Mouse (Mus musculus): ENCODE measurements around the gene Ak7. TPM values are rescaled to one million over a fixed set of nuclear protein-coding genes. Genes with fewer than 3 reads are reported as not detected.

Gene Ak7
- total and polyA plus RNA-seq, 2 experiments from 2014 or later = 1.4 to 2.2 TPM

GRCm38 (mm10) chr12:105727268-105727667 lies 21.5 kb downstream of the Ak7 start:
- H3K36me3 ChIP-seq (ENCODE audit: insufficient read depth, low read length) = no peaks in the 10 kb centered on the region
- no peak overlapping the region for H3K4me2 ChIP-seq (ENCODE audit: low read depth, low read length)

DNA sequence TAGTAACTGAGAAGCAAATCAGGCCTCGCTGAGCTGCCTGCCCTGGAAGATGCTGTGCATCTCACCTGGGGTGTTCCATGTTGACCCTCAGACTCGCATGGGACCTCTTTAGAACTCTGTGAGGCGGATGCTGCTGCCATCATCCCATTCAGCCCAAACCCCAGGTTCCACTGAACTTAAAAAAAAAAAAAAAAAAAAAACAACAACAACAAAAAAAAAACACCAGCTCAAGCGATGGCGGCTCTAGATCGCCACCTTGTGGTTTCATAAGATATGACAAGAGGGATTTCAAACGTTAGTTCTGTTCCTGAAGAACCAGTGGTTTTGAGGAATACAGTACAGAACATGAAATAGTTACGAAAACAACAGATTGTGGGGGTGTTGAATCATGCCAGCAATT lies 22.2 kb downstream of the Ak7 start:
- Histone ChIP-seq H3K9me3 (ENCODE audit: low read length) (no peaks in the 10 kb centered on the region), H3K36me3 (ENCODE audit: insufficient read depth, low read length) (no peaks in the 10 kb centered on the region), H3K27ac (no peak overlapping the region), H3K9ac (replicated peaks; ENCODE audit: low read length) (no peak overlapping the region), H3K4me2 (ENCODE audit: low read depth, low read length) (no peak overlapping the region), H3K4me1 (ENCODE audit: insufficient read depth, low read length) (no peaks in the 10 kb centered on the region), H3K27me3 (ENCODE audit: insufficient read depth, low read length) (no peaks in the 10 kb centered on the region), H3K4me3 (ENCODE audit: low read length) (no peak overlapping the region)
- ATAC-seq = no peak
- TF ChIP-seq CTCF (IDR thresholded peaks at IDR 0.05; ENCODE audit: low read depth) = peak; percentile 87
- peak; percentile 81 for DNase-seq (ENCODE audit: low spot score)
- 26% methylated on average over 8 of the region's 8 CpGs for WGBS

More at GRCm38 (mm10) chr12:105727268-105727667, 21.5 kb downstream of the Ak7 start:
- Histone ChIP-seq H3K9ac (replicated peaks; ENCODE audit: low read length) (no peak overlapping the region), H3K27me3 (ENCODE audit: insufficient read depth, low read length) (no peaks in the 10 kb centered on the region), H3K4me3 (ENCODE audit: low read length) (no peak overlapping the region), H3K4me1 (ENCODE audit: insufficient read depth, low read length) (no peaks in the 10 kb centered on the region), H3K27ac (no peak overlapping the region), H3K9me3 (ENCODE audit: low read length) (no peaks in the 10 kb centered on the region)
- ATAC-seq (no peak), DNase-seq (ENCODE audit: low spot score) (no peak)
- no peak for TF ChIP-seq CTCF (IDR thresholded peaks at IDR 0.05; ENCODE audit: low read depth)
- WGBS = 91% methylated on average over 3 of the region's 3 CpGs

GRCm38 (mm10) chr12:105730851-105731460 lies 25.2 kb downstream of the Ak7 start:
- H3K4me1 ChIP-seq (ENCODE audit: insufficient read depth, low read length) = no peaks in the 10 kb centered on the region
- no peaks in the 10 kb centered on the region for H3K9me3 ChIP-seq (ENCODE audit: low read length)
- TF ChIP-seq CTCF (IDR thresholded peaks at IDR 0.05; ENCODE audit: low read depth) = no peak
- no peaks in the 10 kb centered on the region for H3K27me3 ChIP-seq (ENCODE audit: insufficient read depth, low read length)
- no peak overlapping the region for H3K27ac ChIP-seq
- no peak overlapping the region for H3K4me3 ChIP-seq (ENCODE audit: low read length)
- H3K36me3 ChIP-seq (ENCODE audit: insufficient read depth, low read length) = no peaks in the 10 kb centered on the region
- no peak overlapping the region for H3K4me2 ChIP-seq (ENCODE audit: low read depth, low read length)
- no peak for DNase-seq (ENCODE audit: low spot score)
- 76% methylated on average over 6 of the region's 6 CpGs for WGBS
- ATAC-seq = no peak
- H3K9ac ChIP-seq (replicated peaks; ENCODE audit: low read length) = no peak overlapping the region

GRCm38 (mm10) chr12:105733370-105734159 lies 27.8 kb downstream of the Ak7 start:
- no peak overlapping the region for H3K9ac ChIP-seq (replicated peaks; ENCODE audit: low read length)
- ATAC-seq (no peak), DNase-seq (ENCODE audit: low spot score) (no peak)
- no peaks in the 10 kb centered on the region for H3K27me3 ChIP-seq (ENCODE audit: insufficient read depth, low read length)
- H3K27ac ChIP-seq = no peak overlapping the region
- no peaks in the 10 kb centered on the region for H3K9me3 ChIP-seq (ENCODE audit: low read length)
- no peak overlapping the region for H3K4me2 ChIP-seq (ENCODE audit: low read depth, low read length)
- H3K4me1 ChIP-seq (ENCODE audit: insufficient read depth, low read length) = no peaks in the 10 kb centered on the region
- TF ChIP-seq CTCF (IDR thresholded peaks at IDR 0.05; ENCODE audit: low read depth) = no peak
- 69% methylated on average over 9 of the region's 9 CpGs for WGBS
- H3K4me3 ChIP-seq (ENCODE audit: low read length) = no peak overlapping the region
- no peaks in the 10 kb centered on the region for H3K36me3 ChIP-seq (ENCODE audit: insufficient read depth, low read length)

GRCm38 (mm10) chr12:105735226-105735888 lies 29.6 kb downstream of the Ak7 start:
- Histone ChIP-seq H3K9me3 (ENCODE audit: low read length) (no peaks in the 10 kb centered on the region), H3K36me3 (ENCODE audit: insufficient read depth, low read length) (no peaks in the 10 kb centered on the region), H3K4me1 (ENCODE audit: insufficient read depth, low read length) (no peaks in the 10 kb centered on the region), H3K4me2 (ENCODE audit: low read depth, low read length) (no peak overlapping the region), H3K9ac (replicated peaks; ENCODE audit: low read length) (no peak overlapping the region), H3K27ac (no peak overlapping the region), H3K27me3 (ENCODE audit: insufficient read depth, low read length) (no peaks in the 10 kb centered on the region), H3K4me3 (ENCODE audit: low read length) (no peak overlapping the region)
- DNase-seq (ENCODE audit: low spot score) = no peak
- WGBS = 72% methylated on average over 7 of the region's 7 CpGs
- ATAC-seq = no peak
- TF ChIP-seq CTCF (IDR thresholded peaks at IDR 0.05; ENCODE audit: low read depth) = no peak

DNA sequence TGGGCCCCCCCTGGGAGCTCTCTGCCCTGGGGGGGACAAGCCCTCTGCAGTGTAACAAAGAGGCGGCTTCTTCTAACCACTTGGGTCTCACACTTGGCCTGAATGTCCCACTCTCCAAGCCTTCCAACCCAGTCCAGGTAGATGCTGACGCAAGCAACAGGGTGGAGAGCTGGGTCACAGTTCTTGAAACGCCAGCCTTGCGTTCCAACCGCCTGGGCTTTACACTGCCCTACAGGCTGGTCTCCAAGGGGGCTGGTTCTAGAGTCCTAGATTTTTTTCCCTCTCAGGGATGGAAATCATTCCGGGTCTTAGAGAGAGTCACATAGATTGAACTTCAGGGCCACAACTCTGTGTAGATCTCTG lies 30.1 kb downstream of the Ak7 start:
- DNase-seq (ENCODE audit: low spot score) (no peak), ATAC-seq (no peak)
- Histone ChIP-seq H3K9ac (replicated peaks; ENCODE audit: low read length) (no peak overlapping the region), H3K27ac (no peak overlapping the region), H3K4me3 (ENCODE audit: low read length) (no peak overlapping the region), H3K4me1 (ENCODE audit: insufficient read depth, low read length) (no peaks in the 10 kb centered on the region), H3K36me3 (ENCODE audit: insufficient read depth, low read length) (no peaks in the 10 kb centered on the region), H3K27me3 (ENCODE audit: insufficient read depth, low read length) (no peaks in the 10 kb centered on the region), H3K4me2 (ENCODE audit: low read depth, low read length) (no peak overlapping the region), H3K9me3 (ENCODE audit: low read length) (no peaks in the 10 kb centered on the region)
- no peak for TF ChIP-seq CTCF (IDR thresholded peaks at IDR 0.05; ENCODE audit: low read depth)
- WGBS = 87% methylated on average over 6 of the region's 6 CpGs

All from hindbrain, postnatal 0 days (tissue).